Mouse (Mus musculus): ENCODE results near the gene Pou5f2. TPM values are rescaled to one million over a fixed set of nuclear protein-coding genes. Genes with fewer than 3 reads are reported as not detected.

The Pou5f2 gene
- total and polyA plus RNA-seq, 3 experiments: 0.10 to 0.35 TPM; not detected in 1

- H3K36me3 ChIP-seq (ENCODE audit: control insufficient read depth in 1 of 2, insufficient read depth in 2 of 2, low read length in 2 of 2): peaks cover 0 to 8% of the 10 kb centered on the region in 2 experiments; a peak in 2 of 4 replicates
- peaks cover 0 to 13% of the 10 kb centered on the region in 2 experiments; a peak in 2 of 4 replicates for H3K4me1 ChIP-seq (ENCODE audit: control insufficient read depth in 1 of 2, insufficient read depth in 2 of 2, low read length in 2 of 2)
- DNase-seq (ENCODE audit: low read depth, low spot score): no peak
- H3K9me3 ChIP-seq (replicated peaks; ENCODE audit: insufficient read depth, low read length): no peaks in the 10 kb centered on the region
- H3K27ac ChIP-seq (ENCODE audit: control insufficient read depth, low read depth, low read length): no peak overlapping the region
- H3K79me2 ChIP-seq (ENCODE audit: control insufficient read depth, insufficient read depth, low read length, poor library complexity): no peaks in the 10 kb centered on the region
- TF ChIP-seq ETS1 (IDR thresholded peaks at IDR 0.05; ENCODE audit: low read depth, low read length) (no peak), TBP (IDR thresholded peaks at IDR 0.05; ENCODE audit: low read depth, low read length) (no peak), POLR2A (IDR thresholded peaks at IDR 0.05; ENCODE audit: control insufficient read depth in 1 of 2, insufficient read depth in 1 of 2, low read depth in 1 of 2, low read length in 2 of 2, poor library complexity in 1 of 2) (no peak), ELF1 (IDR thresholded peaks at IDR 0.05; ENCODE audit: low read depth, low read length) (no peak), POLR2AphosphoS5 (IDR thresholded peaks at IDR 0.05; ENCODE audit: borderline replicate concordance, low read depth, low read length) (no peak), NRF1 (IDR thresholded peaks at IDR 0.05; ENCODE audit: insufficient read depth, low read depth, low read length, poor library complexity, severe bottlenecking) (no peak), MAZ (IDR thresholded peaks at IDR 0.05; ENCODE audit: low read depth, low read length) (no peak), ZMIZ1 (IDR thresholded peaks at IDR 0.05; ENCODE audit: low read depth, low read length) (no peak), MYB (IDR thresholded peaks at IDR 0.05; ENCODE audit: low read depth, low read length) (no peak)
- H3K4me3 ChIP-seq (ENCODE audit: control insufficient read depth in 1 of 2, insufficient read depth in 1 of 2, low read depth in 2 of 2, low read length in 2 of 2): no peak overlapping the region
- H3K27me3 ChIP-seq (ENCODE audit: control insufficient read depth in 1 of 2, insufficient read depth in 2 of 2, low read length in 2 of 2): no peaks in the 10 kb centered on the region
- no peak overlapping the region for H3K9ac ChIP-seq (ENCODE audit: control insufficient read depth, low read depth, low read length, poor library complexity, severe bottlenecking)
Measured at GRCm38 (mm10) chr13:77977121-77977520, 47.6 kb upstream of the Pou5f2 start.

GRCm38 (mm10) chr13:77982105-77982851 lies 42.4 kb upstream of the Pou5f2 start:
- Histone ChIP-seq H3K4me3 (ENCODE audit: control insufficient read depth in 1 of 2, insufficient read depth in 1 of 2, low read depth in 2 of 2, low read length in 2 of 2) (no peak overlapping the region), H3K9me3 (replicated peaks; ENCODE audit: insufficient read depth, low read length) (no peaks in the 10 kb centered on the region), H3K79me2 (ENCODE audit: control insufficient read depth, insufficient read depth, low read length, poor library complexity) (no peaks in the 10 kb centered on the region), H3K27me3 (ENCODE audit: control insufficient read depth in 1 of 2, insufficient read depth in 2 of 2, low read length in 2 of 2) (no peaks in the 10 kb centered on the region), H3K4me1 (ENCODE audit: control insufficient read depth in 1 of 2, insufficient read depth in 2 of 2, low read length in 2 of 2) (no peaks in the 10 kb centered on the region), H3K27ac (ENCODE audit: control insufficient read depth, low read depth, low read length) (no peak overlapping the region), H3K9ac (ENCODE audit: control insufficient read depth, low read depth, low read length, poor library complexity, severe bottlenecking) (no peak overlapping the region), H3K36me3 (ENCODE audit: control insufficient read depth in 1 of 2, insufficient read depth in 2 of 2, low read length in 2 of 2) (peaks cover 0 to 2% of the 10 kb centered on the region in 2 experiments; a peak in 1 of 4 replicates)
- TF ChIP-seq CTCF (IDR thresholded peaks at IDR 0.05 in 2 of 3, conservative IDR thresholded peaks at IDR 0.05 in 1 of 3; ENCODE audit: control insufficient read depth in 1 of 3, insufficient read depth in 1 of 3, low read depth in 2 of 3, low read length in 3 of 3, poor library complexity in 1 of 3, severe bottlenecking in 1 of 3): peak; percentile 14 to 72 (median 46); a peak in 4 of 6 replicates
- TF ChIP-seq SMC3 (IDR thresholded peaks at IDR 0.05; ENCODE audit: low read depth, low read length): peak; percentile 83
- no peak for TF ChIP-seq TCF12 (IDR thresholded peaks at IDR 0.05; ENCODE audit: low read depth, low read length)
- TF ChIP-seq RAD21 (IDR thresholded peaks at IDR 0.05; ENCODE audit: low read depth, low read length): peak; percentile 84
- TF ChIP-seq ZC3H11A (IDR thresholded peaks at IDR 0.05; ENCODE audit: low read depth, low read length): peak; percentile 71
- DNase-seq (ENCODE audit: low read depth, low spot score): peak; percentile 65

Data from MEL (cell line).